Mouse (Mus musculus): Measurements from ENCODE around the gene Polr2i.
A peak's percentile ranks its signal among the peaks of the same experiment; 100 is the strongest.

DNA sequence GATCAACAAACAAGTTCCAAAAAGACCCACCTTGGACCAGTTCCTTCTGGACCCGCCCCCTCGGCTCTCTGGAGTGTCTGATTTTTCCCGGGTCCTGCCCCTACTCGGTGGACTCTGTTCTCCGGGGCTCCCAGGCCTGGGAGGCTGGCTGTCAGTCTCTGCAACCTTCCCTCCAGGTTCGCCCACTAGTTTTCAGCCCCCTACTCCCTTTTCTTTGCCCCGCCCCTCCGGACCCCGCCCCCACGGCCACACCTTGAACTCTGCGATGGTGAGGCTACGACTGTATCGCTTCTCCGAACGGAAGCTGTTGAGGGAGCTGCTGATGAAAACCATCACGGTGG lies 450 bp upstream of the Polr2i start:
- TF ChIP-seq CTCF (IDR thresholded peaks at IDR 0.05; ENCODE audit: insufficient read depth, low read depth, low read length) (no peak), POLR2A (IDR thresholded peaks at IDR 0.05; ENCODE audit: insufficient read depth, low read depth, low read length) (peak; percentile 8)

All from olfactory bulb, adult 2 months (tissue).